Mouse (Mus musculus) cerebellum, adult 11 months (tissue): ENCODE data around the gene Il31ra.

Experiments
- DNase-seq: peaks from one replicate; pipeline ENCODE4 v3.0.0; 2022

Il31ra gene

DNA sequence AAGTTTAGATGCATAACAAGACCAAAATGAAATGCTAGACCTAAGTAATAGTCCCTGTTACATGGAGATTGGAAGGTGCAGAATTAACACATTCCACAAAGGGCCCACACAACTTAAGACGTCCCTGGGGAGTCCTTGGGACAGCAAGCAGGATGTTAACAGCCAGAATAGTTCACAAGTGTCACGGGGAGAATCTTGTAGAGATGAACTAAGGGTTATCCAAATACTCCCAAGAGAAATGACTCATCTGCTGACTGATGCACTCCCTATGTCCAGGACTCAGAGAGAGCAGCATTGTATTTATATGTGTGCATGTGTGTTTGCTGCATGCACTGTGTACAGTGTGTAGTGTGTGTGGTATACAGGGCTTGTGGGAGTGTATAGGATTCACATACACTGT is 37.7 kb downstream of the Il31ra start:
- DNase-seq: no peak

DNA sequence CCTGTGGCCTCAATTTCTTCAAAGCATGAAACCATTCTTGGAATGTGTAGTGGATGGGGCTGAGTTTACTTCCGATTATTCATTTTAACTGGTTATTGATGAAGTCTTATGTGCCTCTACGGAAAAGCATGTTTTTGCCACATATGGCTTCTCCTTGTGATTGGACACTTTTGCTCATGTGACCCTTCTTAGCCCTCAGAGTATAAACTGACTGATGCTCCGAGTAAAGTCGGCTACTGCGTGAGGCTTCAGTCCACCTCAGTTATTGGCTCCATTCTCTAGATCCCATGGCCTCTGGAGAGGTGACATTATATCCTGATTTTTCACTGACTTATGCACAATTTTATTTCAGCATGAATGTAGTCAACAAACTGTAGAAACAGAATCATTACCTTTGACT is 40.9 kb downstream of the Il31ra start:
- no peak for DNase-seq

DNA sequence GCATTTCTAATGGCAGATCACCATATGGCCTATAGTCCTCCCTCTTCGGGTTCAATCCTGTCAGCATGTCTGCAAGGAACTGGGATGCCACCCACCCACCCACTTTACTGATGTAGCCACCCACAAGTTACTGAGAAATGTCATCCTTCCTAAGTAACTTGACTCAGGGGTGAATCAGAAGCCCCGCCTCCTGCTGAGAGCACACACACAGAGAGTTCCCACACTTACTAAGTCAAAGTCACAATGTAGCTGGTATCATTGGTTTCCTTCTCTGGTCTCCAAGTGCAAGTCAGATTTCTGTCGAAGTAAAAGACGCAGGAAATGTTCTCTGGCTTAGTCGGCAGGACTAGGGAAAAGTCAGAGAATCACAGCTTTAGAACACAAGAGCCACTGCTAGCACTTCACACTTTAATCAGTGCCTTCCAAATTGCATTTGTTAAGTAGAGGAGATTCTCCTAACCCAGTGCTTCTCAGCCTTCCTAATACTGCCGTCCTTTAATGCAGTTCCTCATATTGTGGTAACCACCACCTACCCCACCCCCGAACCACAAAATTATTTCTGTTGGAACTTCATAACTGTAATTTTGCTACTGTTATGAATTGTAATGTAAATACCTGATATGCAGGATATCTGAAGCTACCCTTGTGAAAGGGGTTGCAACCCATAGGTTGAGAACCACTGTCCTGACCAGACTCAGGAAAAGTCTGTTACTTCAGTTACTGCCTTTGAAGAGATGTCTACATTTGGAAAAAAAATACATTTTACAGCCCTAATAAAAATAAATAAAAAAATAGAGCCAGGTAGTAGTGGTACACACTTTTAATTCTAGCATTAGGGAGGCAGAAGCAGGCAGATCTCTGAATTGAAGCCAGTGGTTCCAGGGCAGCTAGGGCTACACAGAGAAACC is 42.3 kb downstream of the Il31ra start:
- DNase-seq: no peak

DNA sequence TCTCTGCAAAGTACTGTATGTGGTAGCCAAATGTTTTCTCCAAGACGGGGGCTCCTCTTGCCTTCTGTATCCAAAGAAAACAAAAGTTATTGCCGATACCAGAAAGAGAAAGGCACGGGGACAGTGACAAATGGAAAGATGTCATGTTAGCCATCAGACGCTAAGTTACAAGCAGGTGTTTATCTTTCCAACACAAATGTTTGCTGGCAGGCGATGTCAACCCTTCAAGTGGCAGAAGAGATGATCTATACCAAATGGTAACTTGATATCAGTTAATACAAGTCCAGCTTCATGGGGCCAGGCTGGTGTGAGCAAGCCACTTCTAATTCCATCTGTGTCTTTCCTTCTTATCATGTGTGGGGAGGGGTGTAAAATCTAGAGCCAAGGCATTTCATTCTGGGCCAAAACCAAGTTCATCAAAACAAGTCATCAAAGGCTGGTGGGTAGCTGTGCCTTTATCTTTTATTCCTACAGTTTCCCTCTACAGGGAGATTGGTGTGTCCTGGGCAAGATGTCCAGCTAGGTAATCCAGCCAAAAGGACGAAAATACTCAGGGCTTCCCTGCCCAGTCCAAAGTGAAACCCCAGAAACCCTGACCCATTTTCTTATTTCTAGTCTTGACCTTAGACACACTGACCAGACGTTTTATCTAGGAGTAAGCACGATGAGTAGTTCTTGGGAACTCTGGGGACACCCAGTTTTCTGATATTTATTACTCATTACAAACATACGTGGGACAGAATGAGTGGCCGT is 52.8 kb downstream of the Il31ra start:
- no peak for DNase-seq

DNA sequence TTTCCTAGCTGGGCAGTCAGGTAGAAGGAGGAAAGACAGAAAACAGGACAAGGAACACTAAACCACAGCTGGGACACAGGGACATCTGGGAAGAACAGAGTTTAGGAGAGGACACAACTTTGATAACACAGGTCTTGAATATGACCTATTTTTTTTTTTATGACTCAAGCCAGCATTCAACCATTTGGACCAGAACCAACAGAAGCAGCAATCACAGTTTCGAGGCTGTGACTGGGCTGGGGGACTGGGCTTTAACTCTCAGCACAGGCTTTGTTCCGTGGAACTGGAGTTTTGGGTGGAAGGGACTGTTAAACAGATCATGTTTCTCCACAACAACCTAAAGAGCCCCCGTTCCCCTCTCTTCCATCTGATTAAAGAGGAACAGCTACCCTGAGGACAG is 53.5 kb downstream of the Il31ra start:
- no peak for DNase-seq

DNA sequence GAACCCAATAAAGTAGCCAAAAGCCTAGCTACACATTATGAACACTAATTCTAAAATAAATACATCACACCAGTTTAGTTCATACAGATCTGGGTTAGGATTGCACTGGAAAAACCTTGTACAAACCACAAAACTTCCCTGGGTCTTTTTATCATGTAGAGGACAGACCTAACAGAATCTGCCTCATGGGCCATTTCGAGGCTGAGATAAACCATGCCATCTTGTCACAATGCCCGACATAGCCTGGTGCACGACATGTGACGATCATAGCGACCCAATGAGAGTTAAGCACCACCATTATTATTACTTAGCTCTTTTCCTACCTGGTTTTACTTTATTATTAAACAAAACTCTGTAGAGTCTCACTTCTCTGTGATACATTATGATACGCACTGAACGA is 57.1 kb downstream of the Il31ra start:
- no peak for DNase-seq

DNA sequence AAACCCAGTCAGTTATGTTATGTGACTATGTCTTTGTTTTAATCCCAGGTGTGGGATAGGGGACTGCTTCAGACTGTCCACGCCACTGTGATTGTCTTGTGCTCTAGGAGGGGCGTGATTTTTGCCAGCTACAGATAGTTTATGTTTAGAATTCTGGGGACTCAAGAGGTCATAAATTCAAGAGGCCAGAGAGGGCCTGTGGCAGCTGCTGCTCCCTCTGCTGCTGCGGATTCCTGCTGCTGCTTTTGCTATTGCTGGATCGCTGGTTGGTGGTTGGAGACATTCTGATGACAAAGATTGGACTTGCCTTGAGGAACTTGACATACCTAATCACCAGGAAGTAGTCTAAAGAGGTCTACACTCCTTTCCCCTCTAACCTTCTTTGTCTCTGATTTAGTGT is 57.5 kb downstream of the Il31ra start:
- DNase-seq: no peak

DNA sequence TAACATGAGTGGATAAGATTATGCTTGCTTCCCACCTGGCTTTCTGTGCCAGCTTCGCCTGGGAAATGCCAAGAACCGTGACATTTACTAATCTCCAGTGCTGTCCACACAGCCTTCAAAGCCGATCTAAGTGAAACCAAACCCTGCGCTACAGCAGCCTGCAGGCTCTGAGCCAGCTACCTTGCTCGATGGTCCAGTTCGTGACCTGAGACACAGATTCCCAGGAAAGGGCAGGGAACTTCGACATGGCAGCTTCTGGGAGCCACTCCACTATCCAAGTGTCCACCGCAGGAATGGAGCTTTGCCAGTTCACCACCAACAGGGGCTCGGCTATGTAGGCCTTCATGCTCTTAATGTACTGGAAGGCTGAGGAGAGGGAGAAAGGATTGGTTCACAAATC is 60.6 kb downstream of the Il31ra start:
- DNase-seq: no peak

DNA sequence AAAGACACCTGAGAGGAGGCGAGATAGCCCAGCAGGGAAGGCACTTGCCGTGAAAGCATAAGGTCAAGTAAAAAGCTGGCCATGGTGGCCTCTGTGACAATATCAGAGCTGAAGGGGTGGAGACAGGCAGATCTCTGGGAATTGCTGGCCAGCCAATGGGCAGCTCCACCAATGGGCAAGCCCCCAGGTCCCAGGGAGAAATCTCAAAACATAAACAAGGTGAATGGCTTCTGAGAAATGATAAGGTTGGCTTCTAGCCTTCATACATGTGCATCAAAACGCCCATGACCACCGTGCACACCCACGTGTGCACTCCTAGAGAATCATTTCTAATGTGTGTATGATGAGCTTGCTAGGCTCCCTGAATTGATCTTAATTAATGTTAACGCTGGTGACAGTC is 61.9 kb downstream of the Il31ra start:
- DNase-seq: no peak

DNA sequence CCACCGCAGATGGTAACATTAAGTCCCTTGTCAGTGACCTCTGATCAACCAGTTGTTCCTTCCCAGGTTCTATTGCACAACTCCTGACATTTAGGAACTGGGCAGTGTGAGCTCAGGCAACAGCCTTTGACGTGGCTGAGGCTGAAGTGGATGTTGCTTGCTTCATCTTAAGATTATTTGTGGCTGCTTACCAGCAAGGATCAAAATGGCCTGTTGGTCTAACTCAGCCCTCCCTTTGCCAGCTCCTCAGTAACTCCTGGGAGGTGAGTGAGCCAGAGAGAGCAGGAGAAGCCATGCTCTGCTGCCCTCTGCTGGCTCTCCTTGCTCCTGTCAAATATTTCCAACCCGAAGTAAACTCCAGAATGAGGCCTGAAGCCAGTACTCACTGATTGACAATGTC is 64.3 kb downstream of the Il31ra start:
- peak; percentile 16 for DNase-seq

DNA sequence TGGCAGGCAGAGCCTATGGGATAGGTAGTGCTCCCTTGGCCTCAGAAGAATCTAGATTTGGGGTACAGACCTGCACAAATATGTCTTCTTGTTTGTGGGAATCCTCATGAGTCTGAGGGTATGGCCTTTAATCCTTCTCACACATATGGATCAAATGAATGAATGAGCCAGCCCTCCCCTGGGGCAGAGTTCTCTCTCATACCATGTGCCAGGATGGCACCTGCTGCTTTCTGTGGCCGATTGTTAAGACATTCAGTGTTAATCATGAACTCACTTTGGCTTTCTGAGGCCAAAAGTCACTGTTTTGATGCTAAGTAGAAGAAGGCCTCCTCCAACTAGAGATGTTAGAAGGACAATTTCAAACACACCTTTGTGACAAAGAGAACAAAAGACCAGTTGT is 67.0 kb downstream of the Il31ra start:
- DNase-seq: no peak

DNA sequence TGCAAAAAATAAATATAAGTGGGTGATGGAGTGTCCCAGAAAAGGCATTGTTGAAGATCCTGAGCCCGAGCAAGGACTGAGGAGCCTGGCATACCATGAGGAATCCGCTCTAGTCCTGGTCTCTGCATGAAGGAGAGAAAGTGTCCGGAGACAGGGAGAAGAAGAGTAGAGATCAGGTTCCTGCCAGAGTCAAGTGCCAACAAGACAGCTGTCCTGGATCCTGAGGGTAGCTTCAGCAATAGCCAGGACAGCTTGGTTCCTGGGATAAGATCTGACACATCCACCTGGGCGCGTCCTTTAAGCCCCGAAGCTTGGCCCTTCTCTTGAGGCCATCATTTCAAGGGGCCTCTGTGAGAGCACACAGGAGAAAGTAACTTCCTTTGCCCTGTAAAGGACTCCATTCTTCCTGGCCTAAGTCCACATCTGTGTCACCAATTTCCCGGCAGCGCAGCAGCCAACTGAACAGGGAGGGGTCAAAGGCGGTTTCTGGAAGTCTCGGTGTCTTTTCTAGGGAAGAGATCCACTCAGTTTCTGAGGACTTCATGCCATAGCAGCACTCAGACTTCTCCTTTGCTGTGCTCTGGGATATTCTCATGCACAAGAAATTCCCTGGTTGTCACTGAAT is 70.7 kb downstream of the Il31ra start:
- DNase-seq: no peak

DNA sequence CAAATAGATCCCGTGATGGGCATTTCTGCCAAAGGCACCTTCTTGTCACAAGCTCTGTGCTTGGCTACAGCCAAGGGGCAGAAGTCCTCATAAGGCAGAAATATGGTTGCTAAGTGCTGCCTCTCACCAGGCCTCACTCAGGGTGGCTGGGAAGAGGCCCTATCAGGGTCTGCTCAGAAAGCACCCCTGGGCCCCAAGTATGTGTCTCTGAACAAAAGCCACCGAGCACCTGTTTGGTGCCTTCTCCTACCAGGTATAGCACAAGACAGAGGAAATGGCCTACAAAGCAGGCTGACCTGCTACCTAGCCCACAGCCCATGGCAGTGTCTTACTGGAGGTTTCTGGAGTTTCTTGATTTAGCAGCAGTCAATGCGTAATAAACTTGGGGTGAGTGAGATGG is 71.3 kb downstream of the Il31ra start:
- DNase-seq: no peak

DNA sequence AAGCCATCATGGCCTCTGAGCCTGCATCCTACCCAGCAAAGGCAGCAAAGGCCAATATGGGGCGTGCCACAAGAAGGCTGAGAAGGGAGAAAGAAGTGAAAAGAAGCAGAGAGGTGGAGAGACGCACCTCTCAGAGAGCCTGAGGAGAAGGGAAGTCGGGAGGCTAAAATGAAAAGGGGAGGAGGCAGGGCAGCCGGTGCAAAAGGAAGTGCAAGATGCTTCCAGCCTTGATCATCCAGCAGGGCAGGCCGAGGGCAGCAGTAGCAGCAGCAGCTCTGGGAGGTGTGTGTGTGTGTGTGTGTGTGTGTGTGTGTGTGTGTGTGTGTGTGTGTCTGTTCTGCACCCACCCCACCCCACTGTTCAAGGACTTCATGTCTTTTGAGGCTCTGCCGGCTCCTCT is 71.9 kb downstream of the Il31ra start:
- no peak for DNase-seq

DNA sequence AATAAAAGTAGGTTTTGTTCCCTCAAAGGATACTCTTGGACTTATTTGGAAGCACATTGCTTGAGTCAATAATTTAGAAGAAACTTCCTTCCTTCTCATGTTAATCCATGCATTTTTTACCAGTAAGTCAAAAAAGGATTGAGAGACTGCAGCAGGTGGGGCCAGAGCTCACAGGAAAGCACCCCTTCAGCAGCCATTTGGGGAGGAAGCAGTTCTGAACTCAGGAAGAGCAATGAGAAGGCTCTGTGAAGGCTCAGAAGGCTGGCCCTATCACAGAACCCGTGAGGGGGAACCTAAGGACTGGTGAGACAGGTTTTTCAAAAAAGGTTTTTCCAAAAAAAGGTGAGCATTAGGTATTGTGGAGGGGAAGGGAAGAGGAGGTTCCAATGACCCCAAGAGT is 79.6 kb downstream of the Il31ra start:
- DNase-seq: no peak

DNA sequence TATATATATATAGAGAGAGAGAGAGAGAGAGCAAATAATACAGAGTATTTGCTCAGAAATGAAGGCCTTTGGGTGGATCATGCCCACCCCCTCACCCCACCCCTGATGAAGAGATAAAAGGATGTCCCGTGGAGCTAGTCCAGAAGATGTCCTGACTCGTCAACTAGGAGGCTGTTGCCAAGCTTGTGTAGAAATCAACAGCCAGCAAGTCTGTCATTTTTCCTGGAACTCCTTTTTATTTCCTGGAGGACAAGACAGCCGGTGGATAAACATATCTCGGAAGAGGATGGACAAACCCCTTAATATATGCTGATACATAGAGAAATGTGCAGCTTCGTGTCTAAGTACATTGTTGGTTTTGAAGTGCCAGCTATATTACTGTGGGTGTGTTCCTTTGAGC is 81.3 kb downstream of the Il31ra start:
- no peak for DNase-seq

DNA sequence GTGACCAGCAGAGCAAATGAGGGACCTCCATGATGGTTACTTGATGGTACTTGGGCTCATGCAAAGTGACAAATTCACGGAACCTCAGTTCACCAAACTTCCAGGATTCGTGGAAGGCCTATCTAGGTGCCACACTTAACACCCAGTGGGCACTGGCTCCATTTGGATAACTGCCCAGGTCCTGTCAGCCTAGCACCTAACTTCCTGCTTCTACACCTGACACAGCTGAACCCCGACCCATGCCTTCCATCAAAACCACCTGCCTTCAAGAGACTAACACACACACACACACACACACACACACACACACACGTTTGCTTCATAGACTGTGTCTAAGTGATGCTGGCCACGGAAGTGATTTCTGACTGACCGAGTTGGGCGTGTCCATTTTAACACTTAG is 82.3 kb downstream of the Il31ra start:
- DNase-seq: no peak

DNA sequence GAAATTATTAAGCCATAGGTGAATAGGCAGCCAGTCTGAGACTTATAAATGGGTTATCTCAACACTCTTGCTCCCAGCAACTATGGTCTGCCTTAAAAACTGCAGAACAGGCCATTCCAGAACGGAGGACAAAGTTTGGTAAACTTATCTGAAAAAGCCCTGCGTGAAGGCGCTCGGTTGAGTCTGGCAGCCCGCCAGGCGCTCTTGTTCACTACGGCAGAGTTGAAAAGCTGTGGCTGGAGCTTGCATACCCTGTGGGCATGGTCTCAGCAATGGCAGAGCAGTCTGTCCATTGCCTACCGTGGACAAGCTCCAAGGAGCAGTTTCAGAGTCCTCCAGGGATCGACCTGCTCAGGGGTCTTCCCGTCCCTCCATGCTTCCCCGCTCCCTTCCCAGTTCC is 82.9 kb downstream of the Il31ra start:
- DNase-seq: no peak

DNA sequence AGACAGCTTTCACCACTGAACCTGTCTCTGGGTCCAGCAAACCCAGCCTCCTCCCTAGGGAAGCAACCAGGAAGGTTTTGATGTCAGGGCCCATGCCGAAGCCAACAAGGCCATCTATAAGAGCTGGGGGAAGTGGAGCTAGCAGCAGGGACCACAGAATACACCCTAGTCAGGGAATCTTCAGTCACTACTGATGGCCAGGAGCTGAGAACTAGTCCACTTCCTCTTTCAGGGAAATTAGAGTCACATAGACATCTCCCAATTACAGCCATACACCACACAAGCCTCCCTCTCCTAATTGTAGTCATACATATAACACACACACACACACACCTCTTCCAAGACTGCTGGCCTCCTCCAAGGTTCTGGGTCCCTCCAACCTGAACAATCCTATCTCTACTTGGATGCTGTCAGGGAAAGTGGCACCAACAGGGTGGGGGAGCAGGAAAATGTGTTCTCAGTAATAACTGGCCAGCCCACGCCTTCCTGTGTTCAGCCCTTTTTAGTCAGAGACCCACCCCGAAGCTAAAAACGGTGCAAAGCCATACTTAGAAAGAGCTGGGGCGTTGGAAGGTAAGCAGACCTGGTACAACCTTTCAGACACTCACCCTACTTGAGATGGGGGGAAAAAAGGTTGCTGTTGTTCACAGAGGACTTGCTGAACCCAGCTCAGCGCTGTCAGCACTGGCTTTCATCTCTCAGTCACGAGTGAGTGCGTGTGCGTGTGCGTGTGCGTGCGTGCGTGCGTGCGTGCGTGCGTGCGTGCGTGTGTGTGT is 83.5 kb downstream of the Il31ra start:
- no peak for DNase-seq

DNA sequence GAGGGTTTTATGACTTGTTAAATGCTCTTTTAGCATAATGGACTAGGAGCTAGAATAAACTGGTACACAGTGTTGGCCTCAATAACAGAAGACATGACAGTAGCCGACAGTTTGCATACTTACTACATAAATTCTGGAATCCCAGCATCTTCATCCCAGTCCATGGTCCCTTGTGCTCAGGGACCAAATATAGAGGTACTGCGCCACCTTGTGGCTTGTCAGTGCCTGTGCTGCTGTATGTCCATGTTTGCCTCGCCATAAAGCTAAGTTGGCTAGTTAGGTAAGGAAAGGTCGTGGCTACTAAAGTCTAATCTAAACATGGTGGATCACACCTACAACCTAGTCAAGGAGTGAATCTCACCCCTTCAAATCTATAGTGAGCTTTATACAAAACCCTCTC is 84.7 kb downstream of the Il31ra start:
- peak; percentile 24 for DNase-seq

DNA sequence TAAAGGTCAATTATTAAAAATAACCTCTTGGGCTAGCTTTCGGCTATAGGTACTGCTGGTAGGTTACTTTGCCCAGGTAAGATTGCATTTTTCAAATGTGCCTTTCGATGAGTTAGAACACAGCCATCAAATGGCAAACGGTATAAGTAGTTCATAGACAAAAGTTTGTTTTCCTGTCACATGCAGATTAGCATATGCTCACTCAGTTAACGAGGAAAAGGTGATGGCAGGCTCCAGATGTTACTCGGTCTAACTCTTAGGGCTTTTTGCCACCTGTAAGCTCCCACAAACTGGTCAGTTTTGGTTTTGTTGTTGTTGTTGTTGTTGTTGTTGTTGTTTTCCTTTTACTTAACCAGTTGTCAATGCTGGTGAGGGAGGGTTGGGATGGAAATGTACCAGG is 85.7 kb downstream of the Il31ra start:
- no peak for DNase-seq

DNA sequence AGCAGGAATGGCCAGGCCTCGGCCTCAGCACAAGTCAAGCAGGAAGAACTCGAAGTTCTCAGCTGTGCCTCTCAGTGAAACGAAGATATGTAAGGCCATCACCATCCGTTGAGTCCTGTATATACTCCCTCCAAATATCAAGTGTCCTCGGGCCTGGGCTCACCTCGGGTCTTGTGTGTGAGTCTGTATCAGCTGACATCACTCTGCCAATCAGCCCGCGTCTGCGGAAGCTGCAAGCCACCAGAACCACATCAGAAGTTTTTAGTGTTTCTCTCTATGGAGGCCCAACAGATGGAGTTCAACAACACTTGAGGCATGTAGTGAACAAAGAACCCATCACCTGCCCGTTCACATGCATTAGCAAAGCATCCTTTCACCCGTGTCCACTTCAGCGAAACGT is 86.5 kb downstream of the Il31ra start:
- no peak for DNase-seq

DNA sequence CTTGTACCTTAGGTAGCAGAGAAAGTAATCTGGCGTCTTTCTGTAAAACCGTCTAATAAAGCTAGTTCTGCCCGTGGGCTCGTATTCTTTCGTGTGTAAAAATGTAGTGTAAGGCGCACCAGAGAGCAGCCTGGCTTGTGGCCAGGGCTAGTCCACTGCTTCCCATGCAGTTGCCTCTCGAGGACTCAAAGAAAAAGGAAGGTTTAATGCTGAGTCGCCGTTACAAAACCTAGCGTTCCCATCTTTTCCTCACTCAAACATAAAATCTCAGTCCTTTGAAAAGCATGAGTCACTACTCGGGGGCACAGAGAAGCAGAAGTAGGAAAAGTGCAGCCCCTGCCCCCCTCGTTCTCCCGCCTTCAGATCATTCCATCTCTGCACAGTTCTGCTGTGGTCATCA is 87.4 kb downstream of the Il31ra start:
- no peak for DNase-seq
